Mouse (Mus musculus) MEL (cell line): ENCODE results near the gene Drd2. TPM values are rescaled to one million over a fixed set of nuclear protein-coding genes. Genes with fewer than 3 reads are reported as not detected.

ENCODE experiments used
- DNase-seq: peaks from one replicate; pipeline ENCODE4 v3.0.0; 2011; ENCODE audit warnings: low read depth, low spot score
- H3K27ac ChIP-seq: 2 replicates; pipeline ENCODE4 v1.5.1; 2012; ENCODE audit warnings: low read depth, mild to moderate bottlenecking, control low read depth, low read length, moderate library complexity; ENCODE audit not compliant: control insufficient read depth
- H3K27me3 ChIP-seq, 2 experiments: fragments of 150-350 bp in 1 of 2; sonication (generic) in 1 of 2; 2 replicates each; pipeline ENCODE4 v1.6.1; 2012; ENCODE audit warnings: low read length in 2 of 2, mild to moderate bottlenecking in 2 of 2, improper control_type of control experiment in 1 of 2, moderate library complexity in 1 of 2; ENCODE audit not compliant: insufficient read depth in 2 of 2, control insufficient read depth in 1 of 2
- H3K36me3 ChIP-seq, 2 experiments: 2 replicates each; pipeline ENCODE4 v1.6.1; 2012 to 2014; ENCODE audit warnings: low read length in 2 of 2, improper control_type of control experiment in 1 of 2, inconsistent platforms in 1 of 2, mild to moderate bottlenecking in 1 of 2; ENCODE audit not compliant: insufficient read depth in 2 of 2, control insufficient read depth in 1 of 2
- H3K4me1 ChIP-seq, 2 experiments: fragments of 150-350 bp in 1 of 2; sonication (generic) in 1 of 2; 2 replicates each; pipeline ENCODE4 v1.6.1; 2012; ENCODE audit warnings: low read length in 2 of 2, improper control_type of control experiment in 1 of 2, mild to moderate bottlenecking in 1 of 2; ENCODE audit not compliant: insufficient read depth in 2 of 2, control insufficient read depth in 1 of 2
- H3K4me3 ChIP-seq, 2 experiments: fragments of 150-350 bp in 1 of 2; sonication (generic) in 1 of 2; 2 replicates each; pipeline ENCODE4 v1.5.1; 2012; ENCODE audit warnings: low read depth in 2 of 2, low read length in 2 of 2, mild to moderate bottlenecking in 2 of 2, moderate library complexity in 2 of 2, control low read depth in 1 of 2, improper control_type of control experiment in 1 of 2; ENCODE audit not compliant: control insufficient read depth in 1 of 2, insufficient read depth in 1 of 2
- H3K79me2 ChIP-seq: 2 replicates; pipeline ENCODE4 v1.6.1; 2012; ENCODE audit warnings: mild to moderate bottlenecking, low read length, moderate library complexity; ENCODE audit not compliant: control insufficient read depth, poor library complexity, insufficient read depth
- H3K9ac ChIP-seq: 2 replicates; pipeline ENCODE4 v1.6.1; 2012; ENCODE audit warnings: low read depth, mild to moderate bottlenecking, control low read depth, low read length, moderate library complexity; ENCODE audit not compliant: control insufficient read depth, poor library complexity, severe bottlenecking
- H3K9me3 ChIP-seq: fragments of 150-350 bp; sonication (generic); replicated peaks from 2 replicates; pipeline ENCODE4 v1.6.1; 2012; ENCODE audit warnings: mild to moderate bottlenecking, low read length, improper control_type of control experiment, moderate library complexity; ENCODE audit not compliant: insufficient read depth
- CHD1 ChIP-seq: IDR thresholded peaks from 2 replicates; pipeline ENCODE4 v1.6.1; 2012; ENCODE audit warnings: low read depth, mild to moderate bottlenecking, inconsistent platforms, low read length, improper control_type of control experiment
- CHD2 ChIP-seq: IDR thresholded peaks from 2 replicates; pipeline ENCODE4 v1.6.1; 2011; ENCODE audit warnings: low read length, improper control_type of control experiment
- CTCF ChIP-seq, 3 experiments: IDR thresholded peaks in 2 of 3; conservative IDR thresholded peaks in 1 of 3; 2 replicates each; pipeline ENCODE4 v1.5.1; 2011 to 2012; ENCODE audit warnings: low read length in 3 of 3, low read depth in 2 of 3, mild to moderate bottlenecking in 2 of 3, improper control_type of control experiment in 1 of 3, inconsistent platforms in 1 of 3, mixed read lengths in 1 of 3, moderate library complexity in 1 of 3; ENCODE audit not compliant: control insufficient read depth in 1 of 3, insufficient read depth in 1 of 3, poor library complexity in 1 of 3, severe bottlenecking in 1 of 3
- E2F4 ChIP-seq: IDR thresholded peaks from 2 replicates; pipeline ENCODE4 v1.6.1; 2011; ENCODE audit warnings: low read depth, low read length, improper control_type of control experiment, borderline replicate concordance
- ELF1 ChIP-seq: IDR thresholded peaks from 2 replicates; pipeline ENCODE4 v1.6.1; 2014; ENCODE audit warnings: low read depth, mild to moderate bottlenecking, inconsistent platforms, low read length, improper control_type of control experiment, moderate library complexity
- ETS1 ChIP-seq: IDR thresholded peaks from 2 replicates; pipeline ENCODE4 v1.6.1; 2012; ENCODE audit warnings: low read depth, mild to moderate bottlenecking, inconsistent platforms, low read length, improper control_type of control experiment, moderate library complexity
- GABPA ChIP-seq: IDR thresholded peaks from 2 replicates; pipeline ENCODE4 v1.6.1; 2012; ENCODE audit warnings: low read depth, mild to moderate bottlenecking, inconsistent platforms, low read length, improper control_type of control experiment, moderate library complexity
- HCFC1 ChIP-seq: IDR thresholded peaks from 2 replicates; pipeline ENCODE4 v1.6.1; 2012; ENCODE audit warnings: low read depth, mild to moderate bottlenecking, inconsistent platforms, low read length, improper control_type of control experiment, moderate library complexity
- JUND ChIP-seq: IDR thresholded peaks from 2 replicates; pipeline ENCODE4 v1.6.1; 2011; ENCODE audit warnings: low read depth, mild to moderate bottlenecking, improper control_type of control experiment, low read length
- MAX ChIP-seq: IDR thresholded peaks from 2 replicates; pipeline ENCODE4 v1.6.1; 2011; ENCODE audit warnings: low read length, improper control_type of control experiment
- MAZ ChIP-seq: IDR thresholded peaks from 2 replicates; pipeline ENCODE4 v1.6.1; 2012; ENCODE audit warnings: low read depth, mild to moderate bottlenecking, inconsistent platforms, low read length, improper control_type of control experiment
- MEF2A ChIP-seq: IDR thresholded peaks from 2 replicates; pipeline ENCODE4 v1.6.1; 2014; ENCODE audit warnings: low read depth, mild to moderate bottlenecking, inconsistent platforms, low read length, improper control_type of control experiment; ENCODE audit not compliant: poor library complexity, insufficient replicate concordance, severe bottlenecking; ENCODE audit errors: extremely low read depth
- NELFE ChIP-seq: IDR thresholded peaks from 2 replicates; pipeline ENCODE4 v1.6.1; 2011; ENCODE audit warnings: low read depth, low read length, improper control_type of control experiment
- NRF1 ChIP-seq: IDR thresholded peaks from 2 replicates; pipeline ENCODE4 v1.6.1; 2014; ENCODE audit warnings: low read depth, mild to moderate bottlenecking, inconsistent platforms, low read length, improper control_type of control experiment, moderate library complexity; ENCODE audit not compliant: poor library complexity, insufficient read depth, severe bottlenecking
- POLR2A ChIP-seq, 2 experiments: IDR thresholded peaks; 2 replicates each; pipeline ENCODE4 v1.6.1; 2011 to 2012; ENCODE audit warnings: low read length in 2 of 2, mild to moderate bottlenecking in 2 of 2, control low read depth in 1 of 2, improper control_type of control experiment in 1 of 2, low read depth in 1 of 2, moderate library complexity in 1 of 2; ENCODE audit not compliant: control insufficient read depth in 1 of 2, insufficient read depth in 1 of 2, poor library complexity in 1 of 2
- RAD21 ChIP-seq: IDR thresholded peaks from 2 replicates; pipeline ENCODE4 v1.6.1; 2011; ENCODE audit warnings: mild to moderate bottlenecking, low read depth, low read length, improper control_type of control experiment
- RCOR1 ChIP-seq: IDR thresholded peaks from 2 replicates; pipeline ENCODE4 v1.6.1; 2012; ENCODE audit warnings: low read depth, mild to moderate bottlenecking, inconsistent platforms, low read length, improper control_type of control experiment
- SIN3A ChIP-seq: IDR thresholded peaks from 2 replicates; pipeline ENCODE4 v1.6.1; 2012; ENCODE audit warnings: low read length, improper control_type of control experiment, inconsistent platforms
- TAL1 ChIP-seq: IDR thresholded peaks from 2 replicates; pipeline ENCODE4 v1.6.1; 2012; ENCODE audit warnings: mild to moderate bottlenecking, inconsistent platforms, low read length, moderate library complexity, mixed read lengths
- UBTF ChIP-seq: IDR thresholded peaks from 2 replicates; pipeline ENCODE4 v1.6.1; 2012; ENCODE audit warnings: low read depth, mild to moderate bottlenecking, inconsistent platforms, low read length, improper control_type of control experiment, moderate library complexity, borderline replicate concordance; ENCODE audit not compliant: insufficient read depth
- USF2 ChIP-seq, 2 experiments: IDR thresholded peaks; 2 replicates each; pipeline ENCODE4 v1.6.1; 2011 to 2012; ENCODE audit warnings: improper control_type of control experiment in 2 of 2, low read length in 2 of 2, borderline replicate concordance in 1 of 2, inconsistent platforms in 1 of 2, low read depth in 1 of 2, mild to moderate bottlenecking in 1 of 2; ENCODE audit not compliant: insufficient read depth in 1 of 2
- ZMIZ1 ChIP-seq: IDR thresholded peaks from 2 replicates; pipeline ENCODE4 v1.6.1; 2012; ENCODE audit warnings: low read depth, mild to moderate bottlenecking, inconsistent platforms, low read length, improper control_type of control experiment, moderate library complexity
- ZNF384 ChIP-seq: IDR thresholded peaks from 2 replicates; pipeline ENCODE4 v1.6.1; 2012; ENCODE audit warnings: low read depth, mild to moderate bottlenecking, inconsistent platforms, low read length, improper control_type of control experiment
- polyA plus RNA-seq, 2 experiments: library from polyadenylated mRNA; stranded (reverse) in 1 of 2; unstranded in 1 of 2; fragments of >175 nt in 1 of 2; fragments of >200 nt in 1 of 2; gene quantifications; 2 replicates each; pipeline versions ENCODE4 v1.2.1 to v1.2.4; 2012; ENCODE audit warnings: low replicate concordance in 2 of 2, low read depth in 1 of 2; ENCODE audit not compliant: insufficient read length in 2 of 2, insufficient read depth in 1 of 2, missing spikeins in 1 of 2
- total RNA-seq: library from RNA; depleted of rRNA; stranded (reverse); fragments of 300-350 nt; gene quantifications from 2 replicates; pipeline ENCODE4 v1.2.3, GENCODE M21; 2012

Drd2 gene
- total and polyA plus RNA-seq, 3 experiments, result not detected

GRCm38 (mm10) chr9:49442621-49443020 lies 102.2 kb downstream of the Drd2 start:
- H3K9me3 ChIP-seq, result no peaks in the 10 kb centered on the region
- no peaks in the 10 kb centered on the region for H3K36me3 ChIP-seq
- no peaks in the 10 kb centered on the region for H3K79me2 ChIP-seq
- no peak for DNase-seq
- H3K4me3 ChIP-seq, result no peak overlapping the region
- no peak overlapping the region for H3K9ac ChIP-seq
- no peaks in the 10 kb centered on the region for H3K4me1 ChIP-seq
- no peak overlapping the region for H3K27ac ChIP-seq
- TF ChIP-seq GABPA (no peak), NELFE (no peak), CTCF (IDR thresholded peaks at IDR 0.05 in 2 of 3, conservative IDR thresholded peaks at IDR 0.05 in 1 of 3; ENCODE audit: control insufficient read depth in 1 of 3, insufficient read depth in 1 of 3, low read depth in 2 of 3, low read length in 3 of 3, poor library complexity in 1 of 3, severe bottlenecking in 1 of 3) (no peak), ZMIZ1 (no peak), ZNF384 (no peak), CHD1 (no peak), MAX (no peak), RCOR1 (no peak)
- TF ChIP-seq, all 39 proteins: peak for 0
- H3K27me3 ChIP-seq, result no peaks in the 10 kb centered on the region

GRCm38 (mm10) chr9:49450491-49450890 lies 110.1 kb downstream of the Drd2 start:
- H3K4me1 ChIP-seq, result no peaks in the 10 kb centered on the region
- no peak overlapping the region for H3K4me3 ChIP-seq
- no peak for TF ChIP-seq MAZ

GRCm38 (mm10) chr9:49452396-49452795 lies 112.0 kb downstream of the Drd2 start:
- DNase-seq, result no peak

More at GRCm38 (mm10) chr9:49450491-49450890, 110.1 kb downstream of the Drd2 start:
- H3K27ac ChIP-seq, result no peak overlapping the region
- DNase-seq, result no peak
- H3K27me3 ChIP-seq, result no peaks in the 10 kb centered on the region
- no peaks in the 10 kb centered on the region for H3K36me3 ChIP-seq
- no peaks in the 10 kb centered on the region for H3K9me3 ChIP-seq
- H3K9ac ChIP-seq, result no peak overlapping the region
- H3K79me2 ChIP-seq, result no peaks in the 10 kb centered on the region

More at GRCm38 (mm10) chr9:49452396-49452795, 112.0 kb downstream of the Drd2 start:
- Histone ChIP-seq H3K4me1 (no peaks in the 10 kb centered on the region), H3K4me3 (no peak overlapping the region), H3K36me3 (no peaks in the 10 kb centered on the region), H3K9ac (no peak overlapping the region), H3K27ac (no peak overlapping the region), H3K27me3 (no peaks in the 10 kb centered on the region), H3K79me2 (no peaks in the 10 kb centered on the region), H3K9me3 (no peaks in the 10 kb centered on the region)
- TF ChIP-seq NELFE (no peak), RCOR1 (no peak), RAD21 (no peak), POLR2A (IDR thresholded peaks at IDR 0.05; ENCODE audit: control insufficient read depth in 1 of 2, insufficient read depth in 1 of 2, low read depth in 1 of 2, low read length in 2 of 2, poor library complexity in 1 of 2) (no peak), MAX (no peak), HCFC1 (no peak), CHD2 (no peak), CTCF (IDR thresholded peaks at IDR 0.05 in 2 of 3, conservative IDR thresholded peaks at IDR 0.05 in 1 of 3; ENCODE audit: control insufficient read depth in 1 of 3, insufficient read depth in 1 of 3, low read depth in 2 of 3, low read length in 3 of 3, poor library complexity in 1 of 3, severe bottlenecking in 1 of 3) (no peak), ETS1 (no peak), UBTF (no peak), SIN3A (no peak), NRF1 (no peak), TAL1 (no peak), ELF1 (no peak), USF2 (IDR thresholded peaks at IDR 0.05; ENCODE audit: borderline replicate concordance in 1 of 2, insufficient read depth in 1 of 2, low read depth in 1 of 2, low read length in 2 of 2) (no peak), E2F4 (no peak), JUND (no peak), GABPA (no peak), MAZ (no peak), MEF2A (no peak)
